Mouse (Mus musculus) cortical plate, adult 2 months (tissue): ENCODE measurements around the gene Ptprn2.

Experiments
- CTCF ChIP-seq: fragments of 200-500 bp; IDR thresholded peaks from 2 replicates; pipeline ENCODE4 v1.5.1; 2011; ENCODE audit warnings: mild to moderate bottlenecking, control low read depth, low read length; ENCODE audit not compliant: insufficient read depth; ENCODE audit errors: extremely low read depth
- POLR2A ChIP-seq: fragments of 200-500 bp; IDR thresholded peaks from 2 replicates; pipeline ENCODE4 v1.6.1; 2011; ENCODE audit warnings: mild to moderate bottlenecking, low read length, control low read depth; ENCODE audit not compliant: insufficient read depth; ENCODE audit errors: extremely low read depth

GRCm38 (mm10) chr12:116580827-116581544 lies 95.5 kb downstream of the Ptprn2 start:
- TF ChIP-seq CTCF (no peak), POLR2A (no peak)
